Mouse (Mus musculus): ENCODE data around the gene Dcaf6.

GRCm38 (mm10) chr1:165396401-165396805 is 63.9 kb downstream of the Dcaf6 start:
- no peak for TF ChIP-seq CTCF (IDR thresholded peaks at IDR 0.05; ENCODE audit: extremely low read depth, insufficient read depth, low read length)
- TF ChIP-seq POLR2A (IDR thresholded peaks at IDR 0.05; ENCODE audit: extremely low read depth, insufficient read depth, low read length), result no peak
